Mouse (Mus musculus): Measurements from ENCODE around the gene Urad. TPM values are rescaled to one million over a fixed set of nuclear protein-coding genes. Genes with fewer than 3 reads are reported as not detected.

Gene Urad
- polyA plus RNA-seq, 1 experiment from 2014 or later = 1.7 TPM

DNA sequence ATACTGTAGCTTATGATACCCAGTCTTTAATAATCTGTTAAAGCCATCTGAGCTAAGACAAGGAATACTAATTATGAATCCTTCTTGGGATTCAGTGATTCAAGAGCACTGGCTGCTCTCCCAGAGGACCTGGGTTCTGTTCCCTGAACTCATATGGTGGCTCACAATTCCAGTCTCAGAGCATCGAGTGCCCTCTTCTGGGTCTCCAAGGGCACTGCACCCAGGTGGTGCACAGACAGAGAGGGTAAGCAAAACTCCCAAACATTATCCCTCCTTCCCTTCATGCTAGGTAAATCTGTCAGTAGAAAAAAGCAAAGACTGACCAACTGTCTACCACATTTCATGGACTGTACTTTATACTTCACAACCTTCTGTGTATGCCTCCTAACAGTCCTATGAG lies 23.7 kb upstream of the Urad start:
- Histone ChIP-seq H3K36me3 (no peaks in the 10 kb centered on the region), H3K4me2 (replicated peaks) (no peak overlapping the region), H3K4me1 (replicated peaks) (no peaks in the 10 kb centered on the region), H3K9me3 (no peaks in the 10 kb centered on the region), H3K9ac (no peak overlapping the region), H3K27me3 (replicated peaks) (no peaks in the 10 kb centered on the region), H3K27ac (no peak overlapping the region), H3K4me3 (replicated peaks) (no peak overlapping the region)
- WGBS = 72% methylated on average over 1 of the region's 1 CpGs
- ATAC-seq = no peak

GRCm38 (mm10) chr5:147343904-147344303 lies 21.7 kb upstream of the Urad start:
- Histone ChIP-seq H3K4me1 (replicated peaks) (no peaks in the 10 kb centered on the region), H3K27ac (no peak overlapping the region), H3K4me2 (replicated peaks) (no peak overlapping the region), H3K36me3 (no peaks in the 10 kb centered on the region), H3K9me3 (no peaks in the 10 kb centered on the region), H3K9ac (no peak overlapping the region), H3K27me3 (replicated peaks) (no peaks in the 10 kb centered on the region), H3K4me3 (replicated peaks) (no peak overlapping the region)
- WGBS = 83% methylated on average over 10 of the region's 10 CpGs
- no peak for ATAC-seq

- H3K27me3 ChIP-seq (replicated peaks) = no peaks in the 10 kb centered on the region
- H3K9me3 ChIP-seq = no peaks in the 10 kb centered on the region
- no peak overlapping the region for H3K27ac ChIP-seq
- H3K36me3 ChIP-seq = no peaks in the 10 kb centered on the region
- ATAC-seq = no peak
- H3K4me2 ChIP-seq (replicated peaks) = no peak overlapping the region
- no peak overlapping the region for H3K9ac ChIP-seq
- no peak overlapping the region for H3K4me3 ChIP-seq (replicated peaks)
- WGBS = 86% methylated on average over 6 of the region's 6 CpGs
- no peaks in the 10 kb centered on the region for H3K4me1 ChIP-seq (replicated peaks)
Observed at GRCm38 (mm10) chr5:147342901-147343300, 20.7 kb upstream of the Urad start.

GRCm38 (mm10) chr5:147340741-147341414 lies 18.6 kb upstream of the Urad start:
- Histone ChIP-seq H3K9ac (no peak overlapping the region), H3K27ac (no peak overlapping the region), H3K9me3 (no peaks in the 10 kb centered on the region), H3K4me3 (replicated peaks) (no peak overlapping the region), H3K4me2 (replicated peaks) (no peak overlapping the region), H3K4me1 (replicated peaks) (no peaks in the 10 kb centered on the region), H3K27me3 (replicated peaks) (no peaks in the 10 kb centered on the region), H3K36me3 (no peaks in the 10 kb centered on the region)
- 40% methylated on average over 13 of the region's 13 CpGs for WGBS
- ATAC-seq = no peak

GRCm38 (mm10) chr5:147339560-147339959 lies 17.3 kb upstream of the Urad start:
- Histone ChIP-seq H3K36me3 (no peaks in the 10 kb centered on the region), H3K4me1 (replicated peaks) (no peaks in the 10 kb centered on the region), H3K27me3 (replicated peaks) (no peaks in the 10 kb centered on the region), H3K9ac (no peak overlapping the region), H3K27ac (no peak overlapping the region), H3K4me2 (replicated peaks) (no peak overlapping the region), H3K9me3 (no peaks in the 10 kb centered on the region), H3K4me3 (replicated peaks) (no peak overlapping the region)
- no peak for ATAC-seq
- 83% methylated on average over 11 of the region's 11 CpGs for WGBS

DNA sequence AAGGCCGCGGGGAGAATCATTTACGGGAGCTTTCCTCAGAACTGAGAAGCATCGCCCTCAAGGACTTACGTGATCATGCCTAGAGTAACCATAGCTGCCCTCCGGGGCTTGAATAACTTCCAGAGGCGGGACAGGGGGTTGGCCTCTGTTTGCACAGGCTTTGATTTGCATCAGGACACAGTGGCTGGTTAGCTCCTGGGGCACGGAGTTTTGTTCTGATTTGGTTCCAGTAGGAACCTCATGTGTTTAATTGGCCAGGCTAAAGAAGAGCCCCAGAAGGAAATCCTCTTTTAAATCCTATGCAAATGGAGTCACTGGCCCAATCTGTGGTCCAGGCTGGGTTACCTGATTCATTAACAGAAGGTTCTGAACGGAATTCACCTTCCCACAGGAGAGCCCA lies 16.7 kb upstream of the Urad start:
- Histone ChIP-seq H3K9ac (no peak overlapping the region), H3K27ac (no peak overlapping the region)
- WGBS = 54% methylated on average over 9 of the region's 9 CpGs

DNA sequence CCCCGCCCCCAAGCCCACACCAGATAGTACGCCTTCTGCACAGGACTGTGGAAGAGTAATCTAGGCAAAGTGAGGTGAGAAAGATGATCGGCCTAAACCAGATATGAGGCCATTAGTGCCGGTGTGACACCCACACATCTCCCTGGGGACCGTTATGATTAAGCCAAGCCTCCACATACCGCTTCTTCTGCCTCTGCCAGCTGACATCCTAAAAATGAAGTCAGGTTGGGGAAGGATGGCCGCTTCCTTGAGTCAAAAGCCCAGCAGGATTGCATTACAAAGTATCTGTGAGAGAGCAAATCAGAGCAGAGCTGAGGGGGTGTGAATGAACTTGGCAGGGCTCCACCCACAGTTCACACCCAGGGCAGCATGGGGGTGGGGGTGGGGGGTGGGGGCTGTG lies 10.5 kb upstream of the Urad start:
- no peak overlapping the region for H3K4me2 ChIP-seq (replicated peaks)
- ATAC-seq = 0 out of 2 replicates have a peak, but pooled peaks have one; percentile 31

More for the DNA sequence above, 16.7 kb upstream of the Urad start:
- no peak overlapping the region for H3K4me3 ChIP-seq (replicated peaks)
- H3K9me3 ChIP-seq = no peaks in the 10 kb centered on the region
- H3K27me3 ChIP-seq (replicated peaks) = no peaks in the 10 kb centered on the region
- H3K36me3 ChIP-seq = no peaks in the 10 kb centered on the region
- no peak overlapping the region for H3K4me2 ChIP-seq (replicated peaks)
- no peaks in the 10 kb centered on the region for H3K4me1 ChIP-seq (replicated peaks)
- no peak for ATAC-seq

GRCm38 (mm10) chr5:147331547-147331946 lies 9.3 kb upstream of the Urad start:
- ATAC-seq = no peak
- no peak overlapping the region for H3K4me3 ChIP-seq (replicated peaks)
- no peak overlapping the region for H3K4me2 ChIP-seq (replicated peaks)
- no peaks in the 10 kb centered on the region for H3K4me1 ChIP-seq (replicated peaks)
- H3K9me3 ChIP-seq = no peaks in the 10 kb centered on the region
- H3K27me3 ChIP-seq (replicated peaks) = no peaks in the 10 kb centered on the region
- no peak overlapping the region for H3K27ac ChIP-seq
- no peaks in the 10 kb centered on the region for H3K36me3 ChIP-seq
- no peak overlapping the region for H3K9ac ChIP-seq
- 47% methylated on average over 2 of the region's 2 CpGs for WGBS

More for the DNA sequence above, 10.5 kb upstream of the Urad start:
- Histone ChIP-seq H3K27me3 (replicated peaks) (no peaks in the 10 kb centered on the region), H3K9ac (no peak overlapping the region), H3K4me3 (replicated peaks) (no peak overlapping the region), H3K9me3 (no peaks in the 10 kb centered on the region), H3K27ac (no peak overlapping the region), H3K36me3 (no peaks in the 10 kb centered on the region), H3K4me1 (replicated peaks) (no peaks in the 10 kb centered on the region)
- WGBS = 29% methylated on average over 7 of the region's 7 CpGs

DNA sequence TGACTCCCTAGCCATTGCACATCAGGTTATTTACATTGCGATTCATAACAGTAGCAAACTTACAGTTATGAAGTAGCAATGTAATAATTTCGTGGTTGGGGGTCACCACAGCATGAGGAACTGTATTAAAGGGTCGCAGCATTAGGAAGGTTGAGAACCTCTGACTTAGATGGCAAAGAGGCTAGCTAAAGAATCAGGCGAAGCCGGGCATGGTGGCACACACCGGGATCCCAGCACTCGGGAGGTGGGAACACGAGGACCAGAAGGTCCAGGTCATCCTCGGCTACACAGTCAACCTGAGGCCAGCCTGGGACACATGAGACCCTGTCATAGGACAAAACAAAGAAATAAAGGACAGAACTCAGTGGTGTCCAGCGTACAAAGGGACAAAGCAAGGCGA lies 7.7 kb upstream of the Urad start:
- Histone ChIP-seq H3K9ac (no peak overlapping the region), H3K4me1 (replicated peaks) (no peaks in the 10 kb centered on the region), H3K27ac (no peak overlapping the region), H3K9me3 (no peaks in the 10 kb centered on the region), H3K4me2 (replicated peaks) (no peak overlapping the region), H3K4me3 (replicated peaks) (no peak overlapping the region), H3K36me3 (no peaks in the 10 kb centered on the region), H3K27me3 (replicated peaks) (no peaks in the 10 kb centered on the region)
- no peak for ATAC-seq
- 88% methylated on average over 11 of the region's 11 CpGs for WGBS

DNA sequence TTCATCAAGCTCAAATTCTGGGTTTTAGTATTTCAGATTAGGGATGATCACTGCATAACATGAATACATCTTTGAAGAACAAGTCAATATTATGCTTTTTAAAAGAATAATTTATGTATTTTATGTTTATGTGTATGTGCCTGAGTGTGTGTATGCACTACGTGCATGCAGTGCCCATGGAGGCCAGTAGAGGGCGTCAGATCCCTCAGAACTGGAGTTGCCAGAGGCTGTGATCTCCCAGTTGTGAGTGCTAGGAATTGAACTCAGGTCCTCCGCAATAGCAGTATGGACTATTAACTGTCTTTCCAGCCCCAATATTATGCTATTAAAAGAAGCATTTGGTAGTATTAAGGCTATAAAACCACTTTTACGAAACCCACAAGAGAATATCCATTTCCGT lies 5.4 kb upstream of the Urad start:
- Histone ChIP-seq H3K27me3 (replicated peaks) (0 out of 2 replicates have a peak, but pooled peaks cover 2% of the 10 kb centered on the region), H3K27ac (no peak overlapping the region), H3K4me2 (replicated peaks) (no peak overlapping the region), H3K9me3 (no peaks in the 10 kb centered on the region), H3K4me1 (replicated peaks) (0 out of 2 replicates have a peak, but pooled peaks cover 3% of the 10 kb centered on the region), H3K36me3 (no peaks in the 10 kb centered on the region), H3K9ac (no peak overlapping the region), H3K4me3 (replicated peaks) (no peak overlapping the region)
- ATAC-seq = no peak
- WGBS = 91% methylated on average over 5 of the region's 5 CpGs

DNA sequence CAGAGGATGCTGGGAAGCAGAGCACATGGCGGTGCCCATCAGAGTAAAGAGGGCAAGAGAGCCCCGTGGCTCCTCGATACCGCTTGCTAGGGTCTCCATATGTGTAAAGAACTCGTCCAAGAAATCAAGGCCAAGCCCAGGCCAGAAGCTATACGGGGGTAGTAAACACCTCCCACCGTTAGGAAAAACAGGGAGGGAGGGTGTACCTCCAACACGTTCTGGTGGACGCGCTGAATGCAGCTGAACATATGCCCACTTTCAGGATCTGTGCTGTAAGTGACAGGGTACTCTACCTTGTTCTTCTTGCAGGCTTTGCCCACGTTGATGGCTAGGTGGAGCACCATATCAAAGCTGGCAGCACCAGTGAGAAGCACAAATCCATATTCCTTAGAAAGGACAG lies 3.7 kb upstream of the Urad start:
- no peak overlapping the region for H3K4me3 ChIP-seq (replicated peaks)
- H3K4me2 ChIP-seq (replicated peaks) = no peak overlapping the region
- ATAC-seq = no peak
- WGBS = 72% methylated on average over 11 of the region's 11 CpGs
- H3K9ac ChIP-seq = no peak overlapping the region
- H3K4me1 ChIP-seq (replicated peaks) = 0 out of 2 replicates have a peak, but pooled peaks cover 3% of the 10 kb centered on the region
- no peak overlapping the region for H3K27ac ChIP-seq
- H3K36me3 ChIP-seq = no peaks in the 10 kb centered on the region
- H3K27me3 ChIP-seq (replicated peaks) = peaks cover 10% of the 10 kb centered on the region; the same call in 1 of the 2 replicates
- no peaks in the 10 kb centered on the region for H3K9me3 ChIP-seq

GRCm38 (mm10) chr5:147323237-147323917 lies 1.1 kb upstream of the Urad start:
- Histone ChIP-seq H3K9ac (no peak overlapping the region), H3K4me1 (replicated peaks) (0 out of 2 replicates have a peak, but pooled peaks cover 3% of the 10 kb centered on the region), H3K4me2 (replicated peaks) (peak overlapping the region; percentile 26; the same call in 1 of the 2 replicates), H3K27ac (no peak overlapping the region), H3K36me3 (no peaks in the 10 kb centered on the region), H3K4me3 (replicated peaks) (no peak overlapping the region), H3K9me3 (no peaks in the 10 kb centered on the region), H3K27me3 (replicated peaks) (peaks cover 20% of the 10 kb centered on the region)
- WGBS = 13% methylated on average over 17 of the region's 17 CpGs
- peak; percentile 61 for ATAC-seq

GRCm38 (mm10) chr5:147319653-147320052 lies 2.6 kb downstream of the Urad start:
- no peak overlapping the region for H3K4me2 ChIP-seq (replicated peaks)
- H3K9me3 ChIP-seq = no peaks in the 10 kb centered on the region
- peaks cover 54% of the 10 kb centered on the region for H3K27me3 ChIP-seq (replicated peaks)
- H3K4me1 ChIP-seq (replicated peaks) = 0 out of 2 replicates have a peak, but pooled peaks cover 3% of the 10 kb centered on the region
- no peak overlapping the region for H3K9ac ChIP-seq
- ATAC-seq = peak; percentile 15; the same call in 1 of the 2 replicates
- H3K27ac ChIP-seq = no peak overlapping the region
- H3K36me3 ChIP-seq = no peaks in the 10 kb centered on the region
- no peak overlapping the region for H3K4me3 ChIP-seq (replicated peaks)
